Mouse (Mus musculus) CH12.LX (cell line): ENCODE measurements around the gene Tgfa.

Experiments
- BHLHE40 ChIP-seq: IDR thresholded peaks from 2 replicates; pipeline ENCODE4 v1.6.1; 2011; ENCODE audit warnings: mild to moderate bottlenecking, low read depth, low read length, improper control_type of control experiment
- CTCF ChIP-seq, 2 experiments: IDR thresholded peaks in 1 of 2; conservative IDR thresholded peaks in 1 of 2; 2 replicates each; pipeline ENCODE4 v1.5.1; 2011 to 2012; ENCODE audit warnings: low read depth in 2 of 2, low read length in 2 of 2, improper control_type of control experiment in 1 of 2, inconsistent platforms in 1 of 2, mild to moderate bottlenecking in 1 of 2, moderate library complexity in 1 of 2
- EP300 ChIP-seq: IDR thresholded peaks from 2 replicates; pipeline ENCODE4 v1.6.1; 2011; ENCODE audit warnings: low read length, improper control_type of control experiment
- GABPA ChIP-seq: IDR thresholded peaks from 2 replicates; pipeline ENCODE4 v1.6.1; 2012; ENCODE audit warnings: low read depth, low read length, improper control_type of control experiment, inconsistent platforms; ENCODE audit not compliant: insufficient replicate concordance
- HCFC1 ChIP-seq: IDR thresholded peaks from 2 replicates; pipeline ENCODE4 v1.6.1; 2012; ENCODE audit warnings: low read depth, mild to moderate bottlenecking, inconsistent platforms, low read length, improper control_type of control experiment
- JUN ChIP-seq: IDR thresholded peaks from 2 replicates; pipeline ENCODE4 v1.6.1; 2011; ENCODE audit warnings: low read depth, mild to moderate bottlenecking, low read length, improper control_type of control experiment, moderate library complexity; ENCODE audit not compliant: insufficient read depth
- MAFK ChIP-seq: IDR thresholded peaks from 2 replicates; pipeline ENCODE4 v1.6.1; 2011; ENCODE audit warnings: low read length, improper control_type of control experiment; ENCODE audit not compliant: insufficient replicate concordance
- MAZ ChIP-seq: IDR thresholded peaks from 2 replicates; pipeline ENCODE4 v1.6.1; 2012; ENCODE audit warnings: low read depth, mild to moderate bottlenecking, inconsistent platforms, low read length, improper control_type of control experiment, moderate library complexity
- POLR2A ChIP-seq: IDR thresholded peaks from 2 replicates; pipeline ENCODE4 v1.6.1; 2011; ENCODE audit warnings: low read depth, mild to moderate bottlenecking, improper control_type of control experiment, low read length
- USF1 ChIP-seq: IDR thresholded peaks from 2 replicates; pipeline ENCODE4 v1.6.1; 2014; ENCODE audit warnings: low read depth, mild to moderate bottlenecking, inconsistent platforms, low read length, improper control_type of control experiment
- ZC3H11A ChIP-seq: IDR thresholded peaks from 2 replicates; pipeline ENCODE4 v1.6.1; 2012; ENCODE audit warnings: low read depth, mild to moderate bottlenecking, inconsistent platforms, low read length, improper control_type of control experiment
- ZKSCAN1 ChIP-seq: IDR thresholded peaks from 2 replicates; pipeline ENCODE4 v1.6.1; 2012; ENCODE audit warnings: low read depth, inconsistent platforms, low read length, improper control_type of control experiment, borderline replicate concordance
- ZMIZ1 ChIP-seq: IDR thresholded peaks from 2 replicates; pipeline ENCODE4 v1.6.1; 2012; ENCODE audit warnings: low read depth, mild to moderate bottlenecking, inconsistent platforms, low read length, improper control_type of control experiment

DNA sequence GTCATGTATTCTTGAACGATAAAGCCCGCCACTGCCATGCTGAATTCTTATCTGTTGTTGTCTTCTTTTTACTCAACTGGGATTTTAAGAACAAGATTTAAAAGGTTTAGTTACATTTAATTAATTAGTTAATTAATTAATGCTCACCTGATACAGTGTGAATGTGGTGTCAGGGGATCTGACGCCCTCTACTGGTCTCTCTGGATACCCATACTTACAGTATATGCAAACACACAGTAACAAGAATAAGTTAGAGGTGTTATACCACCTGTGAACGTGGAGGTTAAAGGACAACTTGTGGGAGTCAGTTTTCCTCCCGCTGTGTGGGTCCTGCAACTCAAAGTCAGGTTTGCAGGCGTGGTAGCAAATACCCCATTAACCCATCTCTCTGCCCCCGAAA is 8.1 kb downstream of the Tgfa start:
- TF ChIP-seq POLR2A = no peak
- peak in 1 of 2 experiments; percentile 24; a peak in 1 of 4 replicates for TF ChIP-seq CTCF (conservative IDR thresholded peaks at IDR 0.05 in 1 of 2, IDR thresholded peaks at IDR 0.05 in 1 of 2; ENCODE audit: low read depth in 2 of 2, low read length in 2 of 2)
- TF ChIP-seq BHLHE40 = no peak
- no peak for TF ChIP-seq EP300
- TF ChIP-seq ZMIZ1 = no peak
- TF ChIP-seq USF1 = no peak
- no peak for TF ChIP-seq JUN
- no peak for TF ChIP-seq GABPA
- TF ChIP-seq ZKSCAN1 = no peak
- no peak for TF ChIP-seq HCFC1
- no peak for TF ChIP-seq MAFK
- no peak for TF ChIP-seq MAZ
- TF ChIP-seq ZC3H11A = no peak
